Mouse (Mus musculus): ENCODE measurements at regions not wholly inside any gene's neighbourhood (a gene's known extent, or its start where the extent isn't known, plus 50 kb on each side); places are given as distances from the start of the nearest gene placed in this dataset.
A peak's percentile ranks its signal among the peaks of the same experiment; 100 is the strongest.

GRCm38 (mm10) chr10:71485063-71485762 lies 137.7 kb downstream of the Ipmk start:
- no peak for DNase-seq (ENCODE audit: low read depth, low spot score)

GRCm38 (mm10) chr10:71489791-71490190 lies 142.2 kb downstream of the Ipmk start:
- no peak for DNase-seq (ENCODE audit: low read depth, low spot score)

- no peak for DNase-seq (ENCODE audit: low read depth, low spot score)
Observed at GRCm38 (mm10) chr10:71502096-71502495, 154.5 kb downstream of the Ipmk start.

GRCm38 (mm10) chr10:71504219-71504618 lies 156.7 kb downstream of the Ipmk start:
- no peak for DNase-seq (ENCODE audit: low read depth, low spot score)

GRCm38 (mm10) chr10:71525290-71525689 lies 177.7 kb downstream of the Ipmk start:
- DNase-seq (ENCODE audit: low read depth, low spot score), result no peak

GRCm38 (mm10) chr10:71533759-71534158 lies 186.2 kb downstream of the Ipmk start:
- no peak for DNase-seq (ENCODE audit: low read depth, low spot score)

GRCm38 (mm10) chr10:71545489-71545888 lies 197.9 kb downstream of the Ipmk start:
- no peak for DNase-seq (ENCODE audit: low read depth, low spot score)

- DNase-seq (ENCODE audit: low read depth, low spot score), result no peak
Observed at GRCm38 (mm10) chr10:71546507-71546906, 198.9 kb downstream of the Ipmk start.

- no peak for DNase-seq (ENCODE audit: low read depth, low spot score)
Observed at GRCm38 (mm10) chr10:71583716-71584115, 236.2 kb downstream of the Ipmk start.

- DNase-seq (ENCODE audit: low read depth, low spot score), result no peak
Observed at GRCm38 (mm10) chr10:71598515-71598914, 251.0 kb downstream of the Ipmk start.

GRCm38 (mm10) chr10:71613736-71614135 lies 266.2 kb downstream of the Ipmk start:
- DNase-seq (ENCODE audit: low read depth, low spot score), result no peak

- DNase-seq (ENCODE audit: low read depth, low spot score), result peak; percentile 24
Observed at GRCm38 (mm10) chr10:71617156-71617555, 269.6 kb downstream of the Ipmk start.

- DNase-seq (ENCODE audit: low read depth, low spot score), result no peak
Observed at GRCm38 (mm10) chr10:71646071-71646470, 298.5 kb downstream of the Ipmk start.

GRCm38 (mm10) chr10:71657525-71657924 lies 310.0 kb downstream of the Ipmk start:
- DNase-seq (ENCODE audit: low read depth, low spot score), result no peak

- no peak for DNase-seq (ENCODE audit: low read depth, low spot score)
Observed at GRCm38 (mm10) chr10:71663545-71663944, 316.0 kb downstream of the Ipmk start.

GRCm38 (mm10) chr10:71667160-71667571 lies 319.6 kb downstream of the Ipmk start:
- DNase-seq (ENCODE audit: low read depth, low spot score), result peak; percentile 56

GRCm38 (mm10) chr10:71679240-71679639 lies 331.7 kb downstream of the Ipmk start:
- no peak for DNase-seq (ENCODE audit: low read depth, low spot score)

- no peak for DNase-seq (ENCODE audit: low read depth, low spot score)
Observed at GRCm38 (mm10) chr10:71713456-71713855, 365.9 kb downstream of the Ipmk start.

- no peak for DNase-seq (ENCODE audit: low read depth, low spot score)
Observed at GRCm38 (mm10) chr10:71727746-71728145, 380.2 kb downstream of the Ipmk start.

- no peak for DNase-seq (ENCODE audit: low read depth, low spot score)
Observed at GRCm38 (mm10) chr10:71733821-71734220, 386.3 kb downstream of the Ipmk start.

- DNase-seq (ENCODE audit: low read depth, low spot score), result no peak
Observed at GRCm38 (mm10) chr10:71734481-71734880, 386.9 kb downstream of the Ipmk start.

GRCm38 (mm10) chr10:71738280-71738679 lies 390.7 kb downstream of the Ipmk start:
- no peak for DNase-seq (ENCODE audit: low read depth, low spot score)

- no peak for DNase-seq (ENCODE audit: low read depth, low spot score)
Observed at GRCm38 (mm10) chr10:71748557-71749493, 401.3 kb downstream of the Ipmk start.
